Mouse (Mus musculus): ENCODE results near the gene Bicd2. TPM values are rescaled to one million over a fixed set of nuclear protein-coding genes. Genes with fewer than 3 reads are reported as not detected.

The Bicd2 gene
- total RNA-seq, 1 experiment = 25.5 TPM

DNA sequence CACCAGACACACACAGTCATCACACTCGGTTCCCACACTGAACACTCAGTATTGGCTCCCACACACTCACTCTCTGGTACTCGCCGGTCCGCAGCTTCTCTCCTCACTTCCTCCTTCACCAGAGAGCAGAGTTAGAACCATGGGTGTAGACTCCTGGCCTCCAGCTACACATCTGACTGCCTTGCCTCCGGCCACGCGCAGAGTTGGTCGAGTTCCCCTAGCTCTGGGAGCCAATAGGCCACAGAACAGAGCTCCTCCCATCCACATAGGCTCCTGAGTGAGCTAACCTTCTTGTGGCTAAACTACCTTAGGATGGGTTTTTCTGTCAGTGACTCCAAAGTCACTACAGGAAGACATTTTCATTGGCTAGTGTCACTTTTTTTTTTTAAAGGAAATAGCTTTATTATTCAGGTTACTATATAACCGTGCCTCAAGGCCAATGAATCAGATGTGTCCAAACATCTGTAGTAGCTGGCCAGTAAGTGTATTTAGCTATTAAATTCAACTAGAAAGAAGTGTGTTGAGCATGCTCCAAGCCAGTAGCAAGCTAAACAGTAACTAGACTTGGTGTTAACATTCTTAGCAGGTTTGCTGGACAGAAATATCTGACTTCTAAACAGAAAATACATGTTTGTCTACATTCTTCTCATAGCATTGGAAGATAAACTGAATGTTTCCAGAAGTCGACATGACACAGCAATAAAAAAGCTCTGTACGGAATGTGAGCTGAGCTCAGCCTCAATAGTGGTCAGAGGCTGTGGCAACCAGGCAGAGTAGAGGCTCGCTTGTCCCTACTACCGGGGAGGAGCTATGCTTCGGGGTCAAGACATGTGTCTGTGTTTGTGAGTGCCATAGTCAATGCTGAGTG is 42.6 kb upstream of the Bicd2 start:
- no peak for DNase-seq (ENCODE audit: low read depth, low spot score)
- Histone ChIP-seq H3K9me3 (ENCODE audit: control insufficient read depth, insufficient read depth, low read depth, low read length) (no peaks in the 10 kb centered on the region), H3K36me3 (ENCODE audit: control insufficient read depth, insufficient read depth, low read length, poor library complexity, severe bottlenecking) (no peaks in the 10 kb centered on the region), H3K9ac (ENCODE audit: insufficient read depth, low read depth, low read length, poor library complexity, severe bottlenecking) (no peak overlapping the region), H3K4me1 (ENCODE audit: control insufficient read depth in 2 of 2, insufficient read depth in 2 of 2, low read length in 2 of 2, poor library complexity in 1 of 2) (no peaks in the 10 kb centered on the region), H3K27ac (ENCODE audit: insufficient read depth, low read depth, low read length, poor library complexity, severe bottlenecking) (no peak overlapping the region), H3K4me3 (ENCODE audit: insufficient read depth in 1 of 2, low read depth in 1 of 2, low read length in 2 of 2, poor library complexity in 1 of 2, severe bottlenecking in 1 of 2) (no peak overlapping the region)
- in situ Hi-C loops (cut with MboI; ENCODE audit: low sequenced_read_pairs in 2 of 2, unreplicated experiment in 2 of 2) = no loop called here
- no peak for TF ChIP-seq ZC3H11A (IDR thresholded peaks at IDR 0.05; ENCODE audit: borderline replicate concordance, low read depth, low read length)
- TF ChIP-seq ZNF384 (IDR thresholded peaks at IDR 0.05; ENCODE audit: low read depth, low read length) = no peak
- TF ChIP-seq CHD2 (IDR thresholded peaks at IDR 0.05; ENCODE audit: low read depth, low read length) = no peak
- TF ChIP-seq MAFK (IDR thresholded peaks at IDR 0.05; ENCODE audit: insufficient read depth, low read depth, low read length) = no peak
- TF ChIP-seq HCFC1 (IDR thresholded peaks at IDR 0.05; ENCODE audit: borderline replicate concordance, insufficient read depth, low read length) = no peak

DNA sequence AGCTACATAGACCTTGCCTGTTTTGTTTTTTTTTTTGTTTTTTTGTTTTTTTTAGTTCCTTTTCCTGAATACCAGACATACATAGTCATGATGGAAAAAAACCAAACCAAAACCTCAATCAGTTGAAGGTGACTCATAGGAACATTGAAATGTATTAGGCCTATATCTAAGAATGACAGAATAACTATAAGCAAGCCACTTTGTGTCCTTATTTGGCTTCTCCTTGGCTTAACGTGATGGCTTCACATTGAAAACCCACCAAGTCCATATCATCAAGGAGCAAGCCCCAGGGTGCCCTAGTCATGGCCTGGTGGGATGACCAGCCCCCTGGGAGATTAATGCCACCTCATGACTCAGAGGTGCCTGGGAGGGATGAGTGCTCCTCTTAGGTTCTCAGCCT is 40.6 kb upstream of the Bicd2 start:
- in situ Hi-C loops (cut with MboI; ENCODE audit: low sequenced_read_pairs in 2 of 2, unreplicated experiment in 2 of 2) = no loop called here
- no peaks in the 10 kb centered on the region for H3K9me3 ChIP-seq (ENCODE audit: control insufficient read depth, insufficient read depth, low read depth, low read length)
- DNase-seq (ENCODE audit: low read depth, low spot score) = no peak
- no peaks in the 10 kb centered on the region for H3K36me3 ChIP-seq (ENCODE audit: control insufficient read depth, insufficient read depth, low read length, poor library complexity, severe bottlenecking)
- H3K4me1 ChIP-seq (ENCODE audit: control insufficient read depth in 2 of 2, insufficient read depth in 2 of 2, low read length in 2 of 2, poor library complexity in 1 of 2) = no peaks in the 10 kb centered on the region
- no peak overlapping the region for H3K4me3 ChIP-seq (ENCODE audit: insufficient read depth in 1 of 2, low read depth in 1 of 2, low read length in 2 of 2, poor library complexity in 1 of 2, severe bottlenecking in 1 of 2)
- TF ChIP-seq CHD2 (IDR thresholded peaks at IDR 0.05; ENCODE audit: low read depth, low read length) (no peak), HCFC1 (IDR thresholded peaks at IDR 0.05; ENCODE audit: borderline replicate concordance, insufficient read depth, low read length) (no peak), MAFK (IDR thresholded peaks at IDR 0.05; ENCODE audit: insufficient read depth, low read depth, low read length) (no peak), ZC3H11A (IDR thresholded peaks at IDR 0.05; ENCODE audit: borderline replicate concordance, low read depth, low read length) (no peak), ZNF384 (IDR thresholded peaks at IDR 0.05; ENCODE audit: low read depth, low read length) (no peak)
- H3K27ac ChIP-seq (ENCODE audit: insufficient read depth, low read depth, low read length, poor library complexity, severe bottlenecking) = no peak overlapping the region
- H3K9ac ChIP-seq (ENCODE audit: insufficient read depth, low read depth, low read length, poor library complexity, severe bottlenecking) = no peak overlapping the region

DNA sequence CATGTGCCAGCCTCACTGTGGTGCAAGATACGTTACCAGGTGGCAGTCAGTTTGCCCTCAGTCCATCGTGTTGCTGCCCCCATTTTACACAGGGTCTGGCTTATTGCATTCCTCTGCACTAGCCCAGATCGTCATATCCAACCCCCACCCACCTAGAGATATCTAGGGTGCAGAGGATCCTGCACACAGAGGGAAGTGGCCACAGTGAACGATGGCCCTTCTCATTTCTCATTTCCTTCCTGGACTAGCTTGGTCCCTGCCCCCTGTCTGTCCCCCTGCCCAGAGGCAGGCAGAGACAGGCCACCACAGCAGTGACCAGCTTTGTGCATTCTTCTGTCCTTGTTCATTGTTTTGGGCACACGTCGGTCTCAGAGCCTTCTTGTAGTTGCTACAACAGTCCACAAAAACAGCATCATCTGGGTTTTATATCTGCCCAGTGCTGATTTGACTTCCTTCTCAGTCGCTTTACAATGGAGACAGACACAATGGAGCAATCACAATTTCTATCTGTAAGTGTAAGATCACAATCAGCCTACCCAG is 34.5 kb upstream of the Bicd2 start:
- in situ Hi-C loops (cut with MboI; ENCODE audit: low sequenced_read_pairs in 2 of 2, unreplicated experiment in 2 of 2) = no loop called here
- no peak overlapping the region for H3K9ac ChIP-seq (ENCODE audit: insufficient read depth, low read depth, low read length, poor library complexity, severe bottlenecking)

DNA sequence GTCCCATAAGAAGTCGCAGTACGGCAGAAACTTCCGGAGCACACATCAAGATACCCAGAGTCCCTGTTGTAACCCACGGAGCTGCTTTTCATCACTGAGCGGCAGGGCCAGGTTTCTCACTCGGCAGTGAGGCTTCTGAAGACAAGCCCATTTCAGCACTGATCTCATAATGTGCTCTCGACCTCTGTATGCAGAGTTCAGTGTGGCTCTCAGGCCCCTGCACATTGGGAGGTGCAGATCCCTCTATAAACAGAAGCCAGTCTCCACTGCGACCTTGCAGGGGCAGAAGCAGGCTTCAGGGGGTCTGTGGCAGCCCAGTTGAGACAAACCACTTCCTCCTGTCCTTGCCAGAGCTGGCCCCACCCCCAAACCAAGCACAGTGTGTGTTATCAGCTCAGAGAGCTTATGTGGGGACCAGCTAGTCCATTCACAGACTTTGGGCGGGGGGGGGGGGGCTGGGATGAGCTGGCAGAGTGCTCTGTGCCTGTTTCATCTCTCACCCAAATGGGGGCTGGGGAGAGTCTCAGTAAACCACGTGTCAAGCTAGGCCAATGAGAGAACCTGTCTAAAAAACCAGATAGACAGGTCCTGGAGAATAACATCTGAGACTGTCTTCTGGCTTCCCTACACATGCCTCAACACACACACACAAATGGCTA is 33.9 kb upstream of the Bicd2 start:
- Histone ChIP-seq H3K36me3 (ENCODE audit: control insufficient read depth, insufficient read depth, low read length, poor library complexity, severe bottlenecking) (no peaks in the 10 kb centered on the region), H3K9me3 (ENCODE audit: control insufficient read depth, insufficient read depth, low read depth, low read length) (no peaks in the 10 kb centered on the region), H3K27ac (ENCODE audit: insufficient read depth, low read depth, low read length, poor library complexity, severe bottlenecking) (no peak overlapping the region), H3K4me1 (ENCODE audit: control insufficient read depth in 2 of 2, insufficient read depth in 2 of 2, low read length in 2 of 2, poor library complexity in 1 of 2) (peaks cover 0 to 6% of the 10 kb centered on the region in 2 experiments; a peak in 1 of 4 replicates), H3K9ac (ENCODE audit: insufficient read depth, low read depth, low read length, poor library complexity, severe bottlenecking) (no peak overlapping the region), H3K4me3 (ENCODE audit: insufficient read depth in 1 of 2, low read depth in 1 of 2, low read length in 2 of 2, poor library complexity in 1 of 2, severe bottlenecking in 1 of 2) (no peak overlapping the region)
- DNase-seq (ENCODE audit: low read depth, low spot score) = no peak
- in situ Hi-C loops (cut with MboI; ENCODE audit: low sequenced_read_pairs in 2 of 2, unreplicated experiment in 2 of 2) = no loop called here
- TF ChIP-seq ZNF384 (IDR thresholded peaks at IDR 0.05; ENCODE audit: low read depth, low read length) = no peak
- TF ChIP-seq MAFK (IDR thresholded peaks at IDR 0.05; ENCODE audit: insufficient read depth, low read depth, low read length) = no peak
- TF ChIP-seq ZC3H11A (IDR thresholded peaks at IDR 0.05; ENCODE audit: borderline replicate concordance, low read depth, low read length) = no peak
- no peak for TF ChIP-seq CHD2 (IDR thresholded peaks at IDR 0.05; ENCODE audit: low read depth, low read length)

More for the DNA sequence above, 34.5 kb upstream of the Bicd2 start:
- Histone ChIP-seq H3K27ac (ENCODE audit: insufficient read depth, low read depth, low read length, poor library complexity, severe bottlenecking) (no peak overlapping the region), H3K4me3 (ENCODE audit: insufficient read depth in 1 of 2, low read depth in 1 of 2, low read length in 2 of 2, poor library complexity in 1 of 2, severe bottlenecking in 1 of 2) (no peak overlapping the region), H3K9me3 (ENCODE audit: control insufficient read depth, insufficient read depth, low read depth, low read length) (no peaks in the 10 kb centered on the region), H3K36me3 (ENCODE audit: control insufficient read depth, insufficient read depth, low read length, poor library complexity, severe bottlenecking) (no peaks in the 10 kb centered on the region), H3K4me1 (ENCODE audit: control insufficient read depth in 2 of 2, insufficient read depth in 2 of 2, low read length in 2 of 2, poor library complexity in 1 of 2) (peaks cover 0 to 6% of the 10 kb centered on the region in 2 experiments; a peak in 1 of 4 replicates)
- no peak for DNase-seq (ENCODE audit: low read depth, low spot score)
- TF ChIP-seq MAFK (IDR thresholded peaks at IDR 0.05; ENCODE audit: insufficient read depth, low read depth, low read length) (no peak), HCFC1 (IDR thresholded peaks at IDR 0.05; ENCODE audit: borderline replicate concordance, insufficient read depth, low read length) (no peak)
